Mouse (Mus musculus): ENCODE measurements around the gene Asb11. TPM values are rescaled to one million over a fixed set of nuclear protein-coding genes. Genes with fewer than 3 reads are reported as not detected.

Asb11 gene
- polyA plus RNA-seq, 1 experiment from 2014 or later, result 0.13 TPM

DNA sequence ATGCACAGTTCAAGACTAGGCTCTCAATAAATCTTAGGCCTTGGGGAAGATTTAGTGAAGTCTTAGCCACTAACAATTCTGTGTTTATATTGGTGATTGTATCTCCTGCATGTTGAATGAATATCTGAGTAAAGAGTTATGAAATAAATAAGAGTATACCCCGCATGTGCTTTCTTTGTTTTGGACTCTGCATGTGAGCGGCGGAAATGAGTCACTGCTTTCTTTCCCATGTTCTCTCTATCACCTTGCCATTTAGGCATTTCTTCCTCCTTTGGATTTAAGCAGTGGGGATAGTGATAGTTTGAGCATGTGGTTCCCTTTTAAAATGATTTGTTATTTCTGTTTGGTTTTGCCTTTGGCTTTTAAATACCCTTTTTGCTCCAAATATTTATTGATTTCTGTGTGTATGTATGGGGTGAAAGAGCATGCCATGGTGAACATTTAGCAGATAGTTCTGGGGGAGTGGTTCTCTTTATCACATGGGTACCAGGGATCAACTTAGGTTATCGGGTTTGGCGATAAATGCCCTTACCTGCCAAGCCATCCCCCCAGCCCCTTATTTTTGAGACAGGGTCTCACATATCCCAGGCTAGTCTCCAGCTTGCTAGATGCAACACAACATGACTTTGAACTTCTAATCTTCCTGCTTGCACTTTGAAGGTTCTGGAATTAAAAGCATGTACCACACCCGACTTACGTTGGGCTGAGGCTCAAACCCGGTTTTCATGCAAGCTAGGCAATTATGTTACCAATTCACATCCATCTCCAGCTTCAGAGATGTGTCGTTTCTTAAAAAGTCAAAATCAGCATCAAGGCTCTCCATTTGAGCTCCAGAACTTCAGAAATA is 10.3 kb downstream of the Asb11 start:
- H3K9ac ChIP-seq (replicated peaks), result no peak overlapping the region
- H3K4me1 ChIP-seq, result no peaks in the 10 kb centered on the region
- no peak overlapping the region for H3K4me3 ChIP-seq
- H3K9me3 ChIP-seq, result no peaks in the 10 kb centered on the region
- H3K4me2 ChIP-seq (replicated peaks), result no peak overlapping the region
- H3K27me3 ChIP-seq, result no peaks in the 10 kb centered on the region
- no peaks in the 10 kb centered on the region for H3K36me3 ChIP-seq
- no peak for ATAC-seq (replicated peaks)
- WGBS, result 92% methylated on average over 9 of the region's 9 CpGs
- H3K27ac ChIP-seq (replicated peaks), result no peak overlapping the region

- Histone ChIP-seq H3K27ac (replicated peaks) (no peak overlapping the region), H3K4me2 (replicated peaks) (no peak overlapping the region), H3K4me1 (no peaks in the 10 kb centered on the region), H3K9me3 (no peaks in the 10 kb centered on the region), H3K27me3 (no peaks in the 10 kb centered on the region), H3K9ac (replicated peaks) (no peak overlapping the region), H3K4me3 (no peak overlapping the region), H3K36me3 (no peaks in the 10 kb centered on the region)
- ATAC-seq (replicated peaks), result no peak
- 86% methylated on average over 2 of the region's 2 CpGs for WGBS
Measured at GRCm38 (mm10) chrX:164447682-164448071, 10.9 kb downstream of the Asb11 start.

DNA sequence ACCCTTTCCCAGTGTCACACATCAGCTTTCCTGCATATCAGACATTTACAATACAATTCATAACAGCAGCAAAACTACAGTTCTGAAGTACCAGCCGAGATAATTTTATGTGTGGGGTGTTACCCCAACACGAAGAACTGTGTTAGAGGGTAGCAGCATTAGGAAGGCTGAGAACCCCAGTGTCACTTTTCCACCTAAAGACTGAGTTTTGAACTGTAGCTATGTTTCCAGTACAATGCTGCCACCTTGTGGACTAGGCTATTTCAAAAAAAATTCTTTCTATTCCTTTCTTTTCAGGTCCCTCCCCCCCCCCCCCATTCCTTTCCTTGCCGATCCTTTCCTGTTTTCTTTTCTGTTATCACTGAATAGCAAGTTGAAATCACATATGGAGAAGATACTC is 12.4 kb downstream of the Asb11 start:
- no peaks in the 10 kb centered on the region for H3K36me3 ChIP-seq
- H3K4me1 ChIP-seq, result no peaks in the 10 kb centered on the region
- H3K4me2 ChIP-seq (replicated peaks), result no peak overlapping the region
- H3K27me3 ChIP-seq, result no peaks in the 10 kb centered on the region
- no peak for ATAC-seq (replicated peaks)
- 31% methylated on average over 3 of the region's 3 CpGs for WGBS
- H3K9me3 ChIP-seq, result no peaks in the 10 kb centered on the region
- H3K4me3 ChIP-seq, result no peak overlapping the region
- no peak overlapping the region for H3K27ac ChIP-seq (replicated peaks)
- no peak overlapping the region for H3K9ac ChIP-seq (replicated peaks)

DNA sequence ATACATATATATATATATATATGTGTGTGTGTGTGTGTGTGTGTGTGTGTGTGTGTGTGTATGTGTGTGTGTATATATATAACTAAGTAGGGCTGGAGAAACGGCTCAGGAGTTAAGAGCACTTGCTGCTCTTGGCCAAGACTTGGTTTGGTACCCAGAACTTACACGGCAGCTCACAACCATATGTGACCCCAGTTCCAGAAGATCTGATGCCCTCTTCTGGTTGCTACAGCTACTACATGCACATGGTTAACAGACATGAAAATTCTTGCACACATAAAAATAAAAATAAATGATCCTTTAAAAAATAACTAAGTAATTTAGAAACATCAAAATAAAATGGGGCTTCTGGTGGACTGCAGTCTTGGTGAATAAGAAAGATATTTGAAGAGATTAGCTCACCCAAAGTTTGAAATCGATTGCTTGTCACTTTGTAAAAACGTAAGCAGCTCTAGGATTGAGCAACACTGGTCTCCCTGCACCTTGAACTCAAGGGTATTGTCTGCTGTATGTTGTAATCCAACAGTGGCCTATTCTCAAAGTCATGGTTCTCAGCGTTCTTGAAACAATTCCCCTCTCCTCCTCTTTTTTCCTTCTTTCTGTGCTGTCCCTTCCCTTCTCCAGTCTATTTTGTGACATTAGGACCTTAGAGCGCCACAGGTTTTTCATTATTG is 22.5 kb downstream of the Asb11 start:
- 73% methylated on average over 6 of the region's 6 CpGs for WGBS
- no peak for ATAC-seq (replicated peaks)
- Histone ChIP-seq H3K9me3 (no peaks in the 10 kb centered on the region), H3K27me3 (no peaks in the 10 kb centered on the region), H3K9ac (replicated peaks) (no peak overlapping the region), H3K4me3 (no peak overlapping the region), H3K36me3 (no peaks in the 10 kb centered on the region), H3K4me2 (replicated peaks) (no peak overlapping the region), H3K27ac (replicated peaks) (no peak overlapping the region), H3K4me1 (no peaks in the 10 kb centered on the region)

DNA sequence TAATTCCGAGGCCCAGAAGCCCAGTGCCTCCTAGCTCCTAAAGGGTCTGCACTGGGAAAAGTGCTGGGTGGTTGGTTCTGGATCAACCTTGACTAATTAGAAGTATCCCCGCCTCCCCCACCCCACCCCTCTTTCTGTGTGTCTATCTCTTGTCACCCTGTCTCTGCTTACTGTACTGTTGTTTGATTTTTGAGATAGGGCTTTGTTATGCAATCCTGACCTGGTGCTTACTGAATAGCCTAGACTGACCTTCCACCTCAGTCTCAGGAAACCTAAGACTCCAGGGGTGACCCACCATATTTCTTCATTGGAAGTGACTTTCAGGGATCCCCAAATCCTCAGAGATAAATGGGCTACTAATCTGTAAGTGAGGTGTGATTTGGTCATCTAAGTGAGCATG is 65.5 kb downstream of the Asb11 start:
- Histone ChIP-seq H3K4me1 (no peaks in the 10 kb centered on the region), H3K27me3 (no peaks in the 10 kb centered on the region), H3K36me3 (no peaks in the 10 kb centered on the region), H3K9me3 (no peaks in the 10 kb centered on the region), H3K9ac (replicated peaks) (no peak overlapping the region), H3K4me3 (no peak overlapping the region), H3K27ac (replicated peaks) (no peak overlapping the region), H3K4me2 (replicated peaks) (no peak overlapping the region)
- no peak for ATAC-seq (replicated peaks)
- WGBS, result 72% methylated on average over 2 of the region's 2 CpGs

DNA sequence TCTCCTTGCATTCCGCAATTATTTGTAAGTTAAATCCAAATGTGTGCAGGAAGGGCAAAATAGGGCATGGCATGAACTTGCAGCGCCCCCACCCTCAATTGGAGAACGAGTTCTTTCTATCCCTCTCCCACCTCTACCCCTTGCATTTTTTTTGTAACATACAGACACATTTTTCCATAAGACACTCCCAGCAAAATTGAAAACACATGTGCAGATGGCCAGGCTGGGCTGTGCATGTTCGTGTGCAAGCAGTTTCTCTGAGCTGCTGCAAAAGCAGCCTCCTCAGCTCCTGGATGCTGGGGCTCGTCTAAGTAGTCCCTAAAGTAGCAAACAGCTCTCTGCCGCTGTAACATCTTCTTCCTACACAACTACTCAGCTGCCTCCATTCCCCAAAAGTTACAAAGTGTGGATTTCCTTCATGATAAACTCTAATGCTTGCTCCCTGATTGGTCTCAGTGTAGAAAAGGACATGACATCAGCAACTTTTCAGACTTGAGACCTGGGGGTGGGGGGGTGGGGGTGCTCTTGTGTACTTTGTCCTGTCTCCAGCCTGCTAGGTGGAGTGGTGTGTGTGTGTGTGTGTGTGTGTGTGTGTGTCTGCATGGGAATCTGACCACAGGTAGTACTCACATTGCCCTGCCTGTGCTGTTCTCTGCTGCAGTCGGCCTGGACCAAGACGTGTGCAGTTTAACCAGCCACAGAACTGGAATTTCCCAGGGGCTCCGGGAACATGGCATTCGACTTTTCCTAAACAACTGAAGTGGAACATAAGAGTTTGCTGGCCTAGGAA is 69.1 kb downstream of the Asb11 start, which contains the start of gene Asb9:
Gene Asb9, plus strand, starts transcription at position 619 of the 790 bp plus-strand sequence.
- no peak within 1 kb of the TSS for H3K4me3 ChIP-seq
- no peaks in the 10 kb centered on the region for H3K4me1 ChIP-seq
- no peak for ATAC-seq (replicated peaks)
- H3K27me3 ChIP-seq, result no peaks in the 10 kb centered on the region
- no peak within 1 kb of the TSS for H3K4me2 ChIP-seq (replicated peaks)
- H3K27ac ChIP-seq (replicated peaks), result no peak within 1 kb of the TSS
- whole genome bisulfite sequencing, result 82% methylated on average over 10 of the region's 10 CpGs
- no peaks in the 10 kb centered on the region for H3K9me3 ChIP-seq
- H3K36me3 ChIP-seq, result no peaks in the 10 kb centered on the region
- no peak within 1 kb of the TSS for H3K9ac ChIP-seq (replicated peaks)

- no peak overlapping the region for H3K27ac ChIP-seq (replicated peaks)
- H3K4me2 ChIP-seq (replicated peaks), result no peak overlapping the region
- ATAC-seq (replicated peaks), result no peak
- no peaks in the 10 kb centered on the region for H3K4me1 ChIP-seq
- no peaks in the 10 kb centered on the region for H3K27me3 ChIP-seq
- no peaks in the 10 kb centered on the region for H3K36me3 ChIP-seq
- H3K9me3 ChIP-seq, result no peaks in the 10 kb centered on the region
- H3K4me3 ChIP-seq, result no peak overlapping the region
- no peak overlapping the region for H3K9ac ChIP-seq (replicated peaks)
- WGBS, result 73% methylated on average over 4 of the region's 4 CpGs
Measured at GRCm38 (mm10) chrX:164507068-164507467, 70.3 kb downstream of the Asb11 start.

DNA sequence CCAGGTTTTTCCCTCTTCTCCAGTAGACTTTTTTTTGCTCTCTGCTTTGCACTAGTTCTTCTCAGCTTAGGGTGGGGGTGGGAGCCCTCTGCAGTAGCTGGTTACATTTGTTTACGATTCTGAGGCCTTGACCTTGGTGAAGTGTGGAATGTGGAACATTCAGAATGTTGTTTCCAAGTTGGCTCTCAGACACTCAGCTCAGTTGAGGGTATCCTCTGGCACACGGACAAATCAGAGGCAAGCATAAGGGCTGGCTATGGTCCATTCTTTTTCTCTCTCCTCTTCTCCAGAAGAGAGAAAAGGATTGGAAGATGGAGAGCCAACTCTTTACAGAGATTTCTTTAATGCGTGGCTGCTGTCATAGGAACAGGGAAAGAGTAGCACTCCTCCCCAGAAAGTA is 71.9 kb downstream of the Asb11 start:
- WGBS, result 56% methylated on average over 3 of the region's 3 CpGs
- no peak for ATAC-seq (replicated peaks)
- no peak overlapping the region for H3K27ac ChIP-seq (replicated peaks)
- no peak overlapping the region for H3K4me3 ChIP-seq
- no peaks in the 10 kb centered on the region for H3K36me3 ChIP-seq
- H3K27me3 ChIP-seq, result no peaks in the 10 kb centered on the region
- H3K4me1 ChIP-seq, result no peaks in the 10 kb centered on the region
- H3K9me3 ChIP-seq, result no peaks in the 10 kb centered on the region
- no peak overlapping the region for H3K4me2 ChIP-seq (replicated peaks)
- H3K9ac ChIP-seq (replicated peaks), result no peak overlapping the region

Other genes with a start within 250 kb of the Asb11 start
- gene Bmx, start 178.8 kb upstream of the Asb11 start, polyA plus RNA-seq (2015; fragmentation: Nextera tagmentation; extraction: Ambion mirVana), result 0.08 and 0.14 TPM in 2 replicates
- 2.4 and 3.6 TPM in 2 replicates for gene Pir, start 167.6 kb upstream of the Asb11 start, polyA plus RNA-seq (2015; fragmentation: Nextera tagmentation; extraction: Ambion mirVana)
- 0.52 and 0.95 TPM in 2 replicates for gene Vegfd, start 63.6 kb upstream of the Asb11 start, polyA plus RNA-seq (2015; fragmentation: Nextera tagmentation; extraction: Ambion mirVana)
- 8.0 and 8.5 TPM in 2 replicates for gene Piga, start 17.2 kb upstream of the Asb11 start, polyA plus RNA-seq (2015; fragmentation: Nextera tagmentation; extraction: Ambion mirVana)
- not detected in 2 replicates for gene Asb9, start 69.3 kb downstream of the Asb11 start, polyA plus RNA-seq (2015; fragmentation: Nextera tagmentation; extraction: Ambion mirVana)